Mouse (Mus musculus) lung, postnatal 10 days (tissue): ENCODE results near the gene Flywch2.
"Not testable (repeated sequence)": the region's sequence is repeated elsewhere in the genome, so short reads cannot be mapped to it uniquely, and the experiment has no call there.

Experiments
- DNase-seq: peaks from one replicate; pipeline ENCODE4 v3.0.0; 2021

Flywch2 gene

GRCm38 (mm10) chr17:23790269-23791078, 4.6 kb upstream of the Flywch2 start, which contains the start of gene Srrm2:
TSS of gene Srrm2 (plus strand) at chr17:23790532.
- DNase-seq, result peak; percentile 70

- DNase-seq, result no peak
Observed at GRCm38 (mm10) chr17:23789749-23790268, 3.9 kb upstream of the Flywch2 start.

GRCm38 (mm10) chr17:23788973-23789372, 3.1 kb upstream of the Flywch2 start:
- no peak for DNase-seq

GRCm38 (mm10) chr17:23786510-23786931, 640 bp upstream of the Flywch2 start:
- DNase-seq, result peak; percentile 44

- no peak for DNase-seq
Observed at GRCm38 (mm10) chr17:23783352-23783751, 2.5 kb downstream of the Flywch2 start.

- DNase-seq, result no peak
Observed at GRCm38 (mm10) chr17:23778447-23778846, 7.4 kb downstream of the Flywch2 start.

- no peak for DNase-seq
Observed at GRCm38 (mm10) chr17:23777141-23777540, 8.7 kb downstream of the Flywch2 start.

- DNase-seq, result no peak
Observed at GRCm38 (mm10) chr17:23776216-23776615, 9.7 kb downstream of the Flywch2 start.

- DNase-seq, result peak; percentile 92
Observed at GRCm38 (mm10) chr17:23774090-23774489, 11.8 kb downstream of the Flywch2 start.

GRCm38 (mm10) chr17:23773676-23774075, 12.2 kb downstream of the Flywch2 start:
- DNase-seq, result no peak

- DNase-seq, result not testable (repeated sequence)
Observed at GRCm38 (mm10) chr17:23772219-23772556, 13.7 kb downstream of the Flywch2 start.

GRCm38 (mm10) chr17:23771284-23772218, 14.3 kb downstream of the Flywch2 start, which contains the start of gene Flywch1:
TSS of gene Flywch1 (minus strand) at chr17:23771602.
- peak; percentile 99 for DNase-seq

- DNase-seq, result no peak
Observed at GRCm38 (mm10) chr17:23770896-23771283, 15.0 kb downstream of the Flywch2 start.

- DNase-seq, result no peak
Observed at GRCm38 (mm10) chr17:23770493-23770892, 15.4 kb downstream of the Flywch2 start.

GRCm38 (mm10) chr17:23762976-23763375, 22.9 kb downstream of the Flywch2 start:
- DNase-seq, result no peak

- no peak for DNase-seq
Observed at GRCm38 (mm10) chr17:23761155-23761554, 24.7 kb downstream of the Flywch2 start.

- DNase-seq, result no peak
Observed at GRCm38 (mm10) chr17:23760231-23760630, 25.6 kb downstream of the Flywch2 start.

- DNase-seq, result no peak
Observed at GRCm38 (mm10) chr17:23758801-23759200, 27.1 kb downstream of the Flywch2 start.

- no peak for DNase-seq
Observed at GRCm38 (mm10) chr17:23757581-23757980, 28.3 kb downstream of the Flywch2 start.

GRCm38 (mm10) chr17:23755689-23756088, 30.2 kb downstream of the Flywch2 start:
- no peak for DNase-seq

- no peak for DNase-seq
Observed at GRCm38 (mm10) chr17:23749400-23750191, 36.3 kb downstream of the Flywch2 start.

- DNase-seq, result peak; percentile 90
Observed at GRCm38 (mm10) chr17:23748631-23749391, 37.1 kb downstream of the Flywch2 start.
